Mouse (Mus musculus): ENCODE measurements around the gene Kif1bp.
A peak's percentile ranks its signal among the peaks of the same experiment; 100 is the strongest.
"Not testable (repeated sequence)": the region's sequence is repeated elsewhere in the genome, so short reads cannot be mapped to it uniquely, and the experiment has no call there.

Gene Kif1bp

DNA sequence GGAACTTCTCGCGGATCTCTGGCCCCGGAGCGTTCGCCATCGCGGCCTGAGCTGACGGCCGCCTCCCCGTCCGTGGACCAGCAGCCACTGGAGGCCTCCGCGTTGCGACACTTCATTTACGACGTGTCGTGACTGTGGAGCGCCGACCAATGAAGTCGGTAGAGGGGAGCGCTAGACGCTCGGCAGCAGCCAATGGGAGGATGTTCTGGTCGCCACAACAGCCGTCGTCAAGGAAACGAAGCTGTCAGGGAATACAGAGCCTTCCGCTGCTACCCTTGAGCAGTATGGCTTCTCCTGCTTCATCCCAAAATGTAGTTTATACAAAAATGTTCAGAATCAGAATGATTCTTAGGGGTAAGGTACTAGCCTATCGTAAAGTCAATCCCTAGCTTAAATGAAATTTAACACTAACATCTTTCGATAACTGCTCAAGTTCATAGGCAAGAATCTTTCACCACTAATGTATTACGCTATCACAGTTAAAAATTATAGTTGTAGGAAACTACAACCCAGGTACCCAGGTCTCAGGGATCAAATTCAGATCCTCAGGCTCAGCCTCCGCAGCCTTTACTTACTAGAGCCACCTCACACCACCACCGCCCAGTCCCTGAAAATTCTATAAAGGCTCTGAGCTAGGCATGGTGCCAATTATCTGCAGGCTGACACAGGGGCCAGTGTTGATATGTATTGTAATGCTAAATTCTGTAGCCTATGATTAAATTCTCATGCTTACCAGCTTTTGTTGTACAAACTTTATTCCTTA lies at the start of gene Kif1bp:
Kif1bp (minus strand) TSS at position 120 of the 763 bp plus-strand sequence.
- peak; percentile 94 for DNase-seq (ENCODE audit: extremely low spot score, low read depth, low spot score)

DNA sequence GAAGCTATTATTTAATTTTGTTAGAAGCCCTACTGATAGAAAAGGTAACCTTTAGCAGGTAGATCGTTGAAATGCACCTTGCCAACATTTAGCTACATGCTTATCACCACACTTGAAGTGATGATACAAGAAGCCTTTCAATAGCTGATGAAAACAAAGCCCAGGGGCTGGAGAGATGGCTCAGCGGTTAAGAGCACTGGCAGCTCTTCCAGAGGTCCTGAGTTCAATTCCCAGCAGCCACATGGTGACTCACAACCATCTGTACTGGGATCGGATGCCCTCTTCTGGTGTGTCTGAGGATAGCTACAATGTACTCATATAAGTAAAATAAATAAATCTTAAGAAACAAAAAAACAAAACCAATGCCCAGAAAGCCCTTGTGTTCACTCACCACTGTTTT lies 25.9 kb upstream of the Kif1bp start:
- DNase-seq (ENCODE audit: extremely low spot score, low read depth, low spot score) = no peak

DNA sequence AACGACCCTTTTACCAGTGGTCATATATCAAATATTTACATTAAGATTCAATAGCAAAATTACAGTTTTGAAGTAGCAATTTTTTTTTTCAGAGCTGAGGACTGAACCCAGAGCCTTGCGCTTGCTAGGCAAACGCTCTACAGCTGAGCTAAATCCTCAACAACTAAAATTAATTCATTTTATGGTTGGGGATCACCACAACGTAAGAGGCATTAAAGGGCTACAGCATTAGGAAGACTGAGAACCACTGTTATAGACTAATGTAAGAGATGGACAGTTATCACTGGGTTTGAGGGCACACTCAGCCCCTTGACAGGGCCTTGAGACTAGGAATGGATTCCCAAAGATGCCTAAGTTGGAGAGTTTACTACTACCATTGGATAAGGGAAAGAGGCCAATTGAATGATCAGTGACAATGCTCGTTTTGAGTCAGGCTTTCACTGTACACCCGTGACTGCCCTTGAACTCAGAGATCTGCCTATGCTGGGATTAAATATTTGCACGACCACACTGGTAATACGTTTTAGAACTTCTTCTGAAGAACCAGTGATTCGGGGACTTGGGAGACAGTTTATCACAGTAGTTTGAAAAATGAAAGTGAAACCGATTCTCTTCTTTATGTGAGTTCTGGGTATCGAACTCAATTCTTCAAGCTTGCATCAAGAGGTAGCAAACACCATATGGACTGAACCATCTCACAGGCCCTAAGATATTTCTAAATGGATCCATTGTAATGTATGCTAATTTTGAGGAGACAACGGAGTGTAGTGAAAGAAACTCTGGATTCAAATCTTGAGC lies 25.2 kb upstream of the Kif1bp start:
- no peak for DNase-seq (ENCODE audit: extremely low spot score, low read depth, low spot score)

DNA sequence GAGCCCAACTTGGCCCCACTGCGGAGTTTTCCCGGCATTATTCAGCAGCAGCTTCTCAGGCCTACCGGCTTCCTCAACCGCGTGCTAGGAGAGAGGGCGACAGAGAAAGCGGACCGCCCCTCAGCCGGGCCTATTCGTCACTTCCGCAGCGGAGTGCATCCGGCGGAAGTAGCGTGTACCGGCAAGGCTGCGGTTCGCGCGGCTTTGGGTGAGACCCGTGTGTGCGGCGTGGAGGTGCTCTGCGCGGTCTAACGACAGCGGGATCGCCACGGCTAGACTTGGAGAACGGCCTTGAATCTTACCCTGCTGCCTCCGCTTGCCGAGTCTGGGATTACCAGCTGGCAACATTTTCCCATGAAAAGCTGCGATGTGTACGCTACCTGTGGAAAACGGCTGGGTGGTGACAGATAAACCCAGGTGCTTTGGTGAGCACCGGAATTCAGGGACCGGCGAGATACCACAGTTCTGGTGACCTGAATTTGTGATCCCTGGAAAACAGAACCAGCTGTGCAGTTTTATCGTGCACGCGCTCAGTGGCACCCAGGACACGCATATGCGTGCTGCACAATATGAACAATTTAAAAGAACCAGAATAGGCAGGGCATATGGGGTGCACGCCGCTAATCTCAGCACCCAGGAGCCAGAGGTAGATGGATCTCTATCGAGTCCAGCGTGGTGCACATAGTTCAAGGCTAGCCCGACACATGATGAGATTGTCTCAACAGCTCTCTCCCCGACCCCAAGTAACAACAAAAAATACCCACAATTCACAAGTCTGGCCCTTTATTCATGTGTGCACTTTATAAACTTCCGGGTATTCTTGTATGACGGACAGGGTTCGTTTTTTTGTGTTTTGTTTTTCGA lies 24.2 kb upstream of the Kif1bp start, which contains the start of gene Ddx21:
Ddx21 (minus strand) TSS at position 105 of the 864 bp plus-strand sequence.
- peak; percentile 56 for DNase-seq (ENCODE audit: extremely low spot score, low read depth, low spot score)

DNA sequence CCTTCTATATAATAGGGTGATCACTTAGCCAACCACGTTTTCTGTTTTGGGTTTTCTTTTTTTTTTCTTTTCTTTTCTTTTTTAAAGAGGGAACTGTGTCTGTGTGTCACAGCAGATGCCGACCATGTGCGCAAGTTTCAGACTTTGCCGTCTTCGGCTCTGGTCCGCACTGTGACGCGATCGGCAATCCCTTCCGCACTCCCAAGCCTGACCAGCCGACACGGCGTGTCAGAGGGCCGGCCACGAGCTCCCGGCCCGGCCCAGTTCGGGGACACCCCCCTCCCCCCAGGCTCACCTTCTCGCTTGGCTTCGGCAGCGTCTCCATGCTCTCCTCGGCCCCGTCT lies 23.5 kb upstream of the Kif1bp start:
- DNase-seq (ENCODE audit: extremely low spot score, low read depth, low spot score) = no peak

DNA sequence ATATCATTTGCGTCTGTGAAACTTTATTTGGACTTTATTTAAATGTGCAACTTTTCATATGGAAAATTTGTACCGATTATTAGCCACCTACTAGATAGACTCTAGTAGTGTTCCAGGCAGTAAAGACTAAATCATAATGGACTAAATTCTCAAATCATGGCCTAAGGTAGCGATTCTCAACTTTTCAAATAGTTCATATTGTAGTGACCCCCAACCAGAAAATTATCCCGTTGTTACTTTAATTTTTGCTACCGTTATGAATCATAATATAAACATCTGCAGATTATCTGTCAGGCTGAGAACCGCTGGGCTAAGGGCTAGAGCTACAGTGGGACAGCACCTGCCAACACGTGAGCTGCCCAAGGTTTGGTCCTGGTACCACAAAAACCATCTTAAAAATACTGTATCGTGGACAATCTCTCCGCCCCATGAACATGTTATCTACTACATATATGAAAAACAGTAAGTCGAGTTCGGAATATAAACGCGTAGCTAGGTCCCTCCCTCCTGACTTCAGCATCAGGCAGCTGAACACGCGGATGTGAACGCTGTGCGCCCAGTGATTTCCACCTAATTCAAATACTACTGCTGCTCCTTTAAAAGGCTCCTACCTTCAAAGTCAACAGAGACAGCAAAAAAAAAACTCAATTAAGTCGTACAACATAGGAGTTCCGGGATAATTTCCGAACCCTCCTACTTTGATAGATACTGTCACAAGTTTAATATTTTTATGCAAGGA lies 23.0 kb upstream of the Kif1bp start:
- no peak for DNase-seq (ENCODE audit: extremely low spot score, low read depth, low spot score)

DNA sequence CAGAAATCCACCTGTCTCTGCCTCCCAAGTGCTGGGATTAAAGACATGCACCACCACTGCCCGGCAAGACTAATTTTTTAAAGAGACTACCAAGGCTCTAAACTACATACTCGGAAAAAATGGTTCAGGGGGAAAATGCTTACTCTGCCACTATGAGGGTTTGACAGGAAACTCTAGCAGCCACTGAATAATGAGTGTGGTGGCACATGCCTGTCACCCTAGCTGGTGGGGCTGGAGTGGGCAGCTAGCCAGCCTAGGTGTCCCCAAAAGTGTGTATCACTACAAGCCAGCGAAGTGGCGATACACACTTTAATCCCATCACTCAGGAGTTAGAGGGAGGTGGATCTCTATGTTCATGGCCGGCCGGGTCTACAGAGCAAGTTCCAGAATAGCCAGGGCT lies 21.8 kb upstream of the Kif1bp start:
- no peak for DNase-seq (ENCODE audit: extremely low spot score, low read depth, low spot score)

DNA sequence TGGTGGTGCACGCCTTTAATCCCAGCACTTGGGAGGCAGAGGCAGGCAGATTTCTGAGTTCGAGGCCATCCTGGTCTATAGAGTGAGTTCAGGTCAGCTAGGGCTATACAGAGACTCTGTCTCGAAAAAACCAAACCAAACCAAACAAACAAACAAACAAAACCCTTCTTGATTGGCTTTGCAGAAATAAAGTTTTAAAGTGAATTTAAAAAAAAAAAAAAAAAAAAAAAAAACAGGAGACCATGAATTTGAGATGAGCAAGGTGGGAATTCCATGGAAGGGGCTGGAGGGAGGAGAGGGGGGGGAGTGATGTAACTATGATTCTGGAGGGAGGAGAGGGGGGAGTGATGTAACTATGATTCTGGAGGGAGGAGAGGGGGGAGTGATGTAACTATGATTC lies 21.1 kb upstream of the Kif1bp start:
- DNase-seq (ENCODE audit: extremely low spot score, low read depth, low spot score) = not testable (repeated sequence)

DNA sequence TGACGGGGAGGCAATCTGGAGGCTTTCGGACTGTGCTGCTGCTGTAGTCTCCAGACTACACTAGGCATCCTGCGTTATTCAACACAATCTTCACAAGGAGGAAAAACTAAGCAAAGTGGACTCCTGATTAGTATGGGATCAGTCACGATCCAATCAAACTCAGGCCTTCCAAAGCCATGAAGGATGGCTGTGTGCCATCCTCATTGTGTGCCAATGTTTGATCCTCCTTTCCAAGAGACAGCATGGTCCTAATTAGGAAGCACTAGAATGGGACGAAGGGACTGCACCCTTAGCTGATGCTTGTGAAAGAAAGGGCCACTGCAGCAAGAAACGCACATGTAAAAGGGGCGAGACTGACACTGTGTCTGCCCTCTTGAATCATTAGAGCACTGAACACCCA lies 14.2 kb upstream of the Kif1bp start:
- DNase-seq (ENCODE audit: extremely low spot score, low read depth, low spot score) = no peak

DNA sequence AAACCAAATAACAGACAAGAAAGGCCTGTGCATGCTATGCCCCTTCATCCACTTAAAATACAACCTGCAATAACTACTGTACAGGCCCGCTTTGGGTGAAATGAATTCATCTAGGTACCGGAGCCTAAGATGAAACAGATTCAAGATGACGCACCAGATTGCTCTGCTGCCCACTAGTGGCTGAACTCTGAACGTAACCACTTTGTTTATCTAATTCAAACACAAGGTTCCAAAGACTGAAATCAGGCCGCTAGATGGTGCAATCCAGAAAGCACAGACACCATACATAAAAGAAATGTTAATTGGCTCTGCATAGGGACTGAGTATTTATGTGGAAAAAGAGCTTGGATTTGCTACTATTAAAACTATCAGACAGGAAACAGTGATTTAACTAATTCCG lies 11.9 kb upstream of the Kif1bp start:
- peak; percentile 87 for DNase-seq (ENCODE audit: extremely low spot score, low read depth, low spot score)

DNA sequence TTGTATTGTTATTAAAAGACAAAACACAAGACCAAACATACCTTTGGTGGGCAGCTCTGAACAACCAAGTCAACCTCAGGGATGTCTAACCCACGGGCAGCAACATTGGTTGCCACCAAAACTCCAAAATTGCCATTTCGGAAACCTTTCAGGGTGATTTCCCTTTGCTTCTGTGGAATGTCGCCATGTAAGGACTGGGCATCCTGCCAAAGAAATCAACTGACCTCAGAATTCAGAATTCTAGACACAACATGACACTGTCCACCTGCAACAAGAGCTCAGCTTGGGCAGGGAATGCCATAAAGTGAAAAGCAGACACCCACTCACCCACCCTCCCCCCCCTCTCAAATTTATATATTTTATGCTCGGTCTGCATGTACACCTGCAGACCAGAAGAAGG lies 10.4 kb upstream of the Kif1bp start:
- DNase-seq (ENCODE audit: extremely low spot score, low read depth, low spot score) = no peak

DNA sequence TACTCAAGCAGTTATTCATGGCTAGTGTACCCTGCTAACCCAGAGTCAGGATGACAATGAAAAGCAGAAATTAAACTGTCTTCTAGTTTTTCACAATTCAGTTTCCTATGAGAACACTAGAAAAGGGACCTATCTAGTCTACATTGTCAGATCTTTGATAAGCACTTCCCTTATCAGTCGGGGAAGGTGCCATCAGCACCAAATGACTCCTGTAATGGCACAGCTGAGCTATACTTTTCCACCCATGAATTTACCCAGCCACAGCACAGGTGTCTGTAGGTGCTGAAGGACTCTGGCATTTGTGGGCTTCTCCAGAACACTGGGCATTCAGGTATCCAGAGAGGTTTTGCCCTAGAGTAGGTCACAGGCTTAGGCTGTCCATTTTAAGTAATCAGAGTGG lies 5.0 kb upstream of the Kif1bp start:
- DNase-seq (ENCODE audit: extremely low spot score, low read depth, low spot score) = no peak

DNA sequence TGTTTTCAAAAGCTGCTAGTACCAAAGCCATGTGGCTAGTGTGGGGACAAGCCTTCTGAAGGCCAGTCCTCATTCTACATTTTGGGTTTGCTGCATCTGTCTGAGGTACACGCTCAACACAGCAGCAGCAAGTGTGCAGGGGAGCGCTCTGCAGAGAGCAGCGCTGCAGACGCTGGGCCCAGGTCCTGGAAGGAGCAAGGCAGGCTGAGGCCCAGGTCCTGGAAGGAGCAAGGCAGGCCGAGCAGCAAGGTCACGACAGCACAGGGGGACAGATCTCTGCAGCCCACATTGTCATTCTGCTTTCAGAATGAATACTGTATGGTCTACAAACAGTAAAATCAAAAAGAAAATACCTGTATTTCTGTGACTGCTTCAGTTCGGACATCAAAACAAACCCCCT lies 4.4 kb upstream of the Kif1bp start:
- no peak for DNase-seq (ENCODE audit: extremely low spot score, low read depth, low spot score)

DNA sequence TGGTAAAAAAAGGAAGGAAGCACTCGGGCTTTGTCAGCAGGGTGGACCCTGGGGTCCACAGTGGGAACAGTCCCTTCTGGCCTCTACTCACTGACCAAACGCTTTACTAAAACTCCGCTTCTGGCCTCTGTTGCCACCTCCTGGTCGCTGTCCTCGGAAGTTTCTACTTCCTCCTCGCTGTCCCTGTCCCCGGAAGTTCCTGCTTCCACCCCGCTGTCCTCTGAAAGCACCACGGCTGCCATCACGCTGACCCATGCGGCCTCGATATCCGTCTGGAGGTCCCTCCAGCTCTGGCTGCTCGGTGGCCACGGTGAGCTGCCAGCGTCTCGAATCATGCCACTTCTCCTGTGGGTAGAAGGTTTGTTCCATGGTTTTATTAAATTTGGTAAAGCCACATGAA lies 4.0 kb upstream of the Kif1bp start:
- no peak for DNase-seq (ENCODE audit: extremely low spot score, low read depth, low spot score)

DNA sequence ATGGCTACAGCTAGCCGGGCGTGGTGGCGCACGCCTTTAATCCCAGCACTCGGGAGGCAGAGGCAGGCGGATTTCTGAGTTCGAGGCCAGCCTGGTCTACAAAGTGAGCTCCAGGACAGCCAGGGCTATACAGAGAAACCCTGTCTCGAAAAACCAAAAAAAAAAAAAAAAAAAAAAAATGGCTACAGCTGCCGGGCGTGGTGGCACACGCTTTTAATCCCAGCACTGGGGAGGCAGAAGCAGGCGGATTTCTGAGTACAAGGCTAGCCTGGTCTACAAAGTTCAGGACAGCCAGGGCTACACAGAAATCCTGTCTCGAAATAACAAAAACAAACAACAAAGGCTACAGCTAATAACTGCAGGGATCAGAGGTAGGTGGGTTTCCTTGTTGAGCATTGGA lies 872 bp upstream of the Kif1bp start:
- DNase-seq (ENCODE audit: extremely low spot score, low read depth, low spot score) = not testable (repeated sequence)

DNA sequence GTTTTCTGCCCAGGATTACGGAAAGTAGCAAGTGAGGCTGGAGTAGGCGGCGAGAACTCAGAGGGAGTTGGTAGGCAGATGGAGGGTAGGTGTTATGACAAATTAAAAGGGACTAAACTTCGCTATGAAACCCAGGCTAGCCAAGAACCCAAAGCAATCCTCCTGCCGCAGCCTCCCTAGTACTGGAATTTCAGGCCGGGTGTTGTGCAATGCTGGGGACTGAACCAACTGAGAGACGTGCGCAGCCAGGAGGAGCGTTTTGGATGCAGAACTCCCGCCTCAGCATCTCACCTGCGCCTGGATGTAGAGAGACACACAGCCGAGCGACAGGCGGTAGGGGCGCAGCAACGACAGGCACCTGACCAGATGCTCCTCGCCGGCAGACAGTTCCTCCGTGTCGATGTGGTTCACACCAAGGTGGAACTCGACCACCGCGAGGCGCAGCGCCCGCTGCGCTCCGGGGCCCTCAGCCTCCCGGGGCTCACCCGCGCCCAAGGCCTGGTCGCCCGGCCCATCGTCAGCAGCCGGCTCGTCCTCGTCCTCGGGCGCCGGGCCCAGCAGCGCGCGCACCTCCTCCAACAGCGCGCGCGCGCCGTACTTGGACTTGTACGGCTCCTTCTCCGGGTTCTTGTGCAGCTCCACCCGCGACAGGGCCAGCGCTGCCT lies 452 bp downstream of the Kif1bp start:
- DNase-seq (ENCODE audit: extremely low spot score, low read depth, low spot score) = no peak

DNA sequence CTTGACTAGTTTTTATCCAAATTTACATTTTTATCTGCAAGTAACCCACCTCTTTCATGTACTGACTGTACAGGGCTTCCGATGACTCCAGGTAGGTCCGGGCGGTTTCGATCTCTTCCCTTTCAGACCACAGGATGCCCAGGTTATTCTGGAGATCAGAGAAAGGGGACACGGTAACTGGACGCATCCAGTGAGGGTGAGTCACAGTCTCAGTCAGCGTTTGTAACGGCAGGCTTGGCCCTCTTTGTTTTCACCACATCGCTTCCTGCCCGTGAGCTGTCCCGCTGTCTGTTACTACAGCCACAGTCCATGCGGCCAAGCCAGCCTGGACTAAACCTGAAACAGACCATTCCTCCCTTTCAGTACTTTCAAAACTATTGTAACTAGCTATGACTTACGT lies 3.3 kb downstream of the Kif1bp start:
- DNase-seq (ENCODE audit: extremely low spot score, low read depth, low spot score) = no peak

DNA sequence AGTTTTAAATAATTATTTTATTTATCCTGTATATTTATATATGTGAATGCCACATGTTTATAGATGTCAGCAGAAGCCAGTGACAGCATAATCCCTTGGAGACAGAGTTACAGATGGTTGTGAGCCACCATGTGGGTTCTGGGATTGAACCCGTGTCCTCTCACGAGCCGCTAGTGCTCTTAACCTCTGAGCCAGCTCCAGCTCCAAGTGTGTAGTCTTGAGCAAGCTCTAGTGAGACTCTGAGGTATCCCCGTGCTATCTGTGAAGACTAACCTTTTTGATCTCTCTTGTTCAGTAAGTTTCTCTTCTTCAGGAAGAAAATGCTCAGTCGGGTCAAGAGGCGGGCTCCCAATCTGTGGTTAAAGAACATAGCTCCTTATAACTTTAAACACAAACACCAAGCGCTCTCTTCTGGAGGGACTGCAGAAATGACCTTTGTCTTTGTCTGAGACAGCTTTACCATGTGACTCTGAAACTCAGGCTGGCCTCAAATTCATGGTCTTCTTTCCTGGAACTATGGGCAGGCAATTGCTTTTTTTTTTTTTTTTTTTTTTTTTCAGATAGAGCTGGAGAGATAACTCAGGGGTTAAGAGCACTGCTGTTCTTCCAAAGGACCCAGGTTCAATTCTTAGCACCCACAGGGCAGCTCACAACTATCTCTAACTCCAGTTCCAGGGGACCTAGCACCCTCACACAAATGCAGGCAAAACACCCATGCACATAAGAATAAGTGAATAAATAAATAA lies 8.0 kb downstream of the Kif1bp start:
- DNase-seq (ENCODE audit: extremely low spot score, low read depth, low spot score) = no peak

DNA sequence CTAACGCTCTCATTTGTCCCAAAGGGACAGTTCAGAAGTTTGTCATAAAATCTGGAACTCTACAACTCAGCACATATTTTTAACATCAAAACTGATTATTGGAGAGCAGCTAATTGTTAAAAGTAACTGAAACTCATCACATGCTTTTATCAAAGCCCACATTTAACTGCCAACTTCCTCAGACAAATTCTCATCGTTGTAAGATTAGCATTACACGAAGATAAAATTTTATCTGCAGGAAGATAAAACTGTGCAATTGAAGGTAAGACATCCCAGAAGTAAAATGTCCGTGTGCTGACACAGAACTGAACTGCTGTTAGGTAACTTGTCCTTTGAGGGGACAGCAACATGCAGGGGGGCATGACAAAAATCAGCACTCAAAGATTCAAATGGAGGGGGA lies 9.4 kb downstream of the Kif1bp start:
- no peak for DNase-seq (ENCODE audit: extremely low spot score, low read depth, low spot score)

DNA sequence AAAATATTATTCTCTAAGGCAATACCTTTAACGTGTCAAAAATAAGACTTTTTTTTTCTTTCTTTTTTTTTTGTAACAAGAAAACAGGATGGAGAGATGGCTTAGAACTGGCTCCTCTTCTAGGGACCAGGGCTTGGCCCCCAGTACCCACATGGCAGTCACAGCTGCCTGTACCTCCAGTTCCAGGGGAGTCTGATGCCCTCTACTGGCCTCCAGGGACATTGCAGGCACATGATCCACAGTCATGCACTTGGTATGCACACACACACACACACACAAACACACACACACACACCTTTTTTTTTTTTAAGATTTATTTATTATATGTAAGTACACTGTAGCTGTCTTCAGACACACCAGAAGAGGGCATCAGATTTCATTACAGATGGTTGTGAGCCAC lies 20.5 kb downstream of the Kif1bp start:
- no peak for DNase-seq (ENCODE audit: extremely low spot score, low read depth, low spot score)

All from hindlimb bud, embryonic 11.5 days (tissue).